ENCODE assay signal across 15 mouse cellular contexts in genomic region chr11:76445459-76445858, GRCm38 (mm10). TPM values are rescaled to one million over a fixed set of nuclear protein-coding genes. Genes with fewer than 3 reads are reported as not detected.
DNase-seq lines count a peak whose midpoint lies in the region; ATAC-seq and TF ChIP-seq lines count a peak whose summit lies in the region.
"Had no signal": no experiment of that assay in that cellular context is flagged by ENCODE, and none has a peak within 500 bp of the region (broad histone marks: within the 10 kb centered on the region; RNA-seq: fewer than 3 reads in every experiment).

No protein-coding gene starts in this region.

- peaks cover 7% of the 10 kb centered on the region for H3K36me3 ChIP-seq in embryonic facial prominence, embryonic 12.5 days
- no peaks in the 10 kb centered on the region for H3K36me3 ChIP-seq in limb, embryonic 11.5 days (ENCODE audit: control insufficient read depth, insufficient read depth, low read length)
- H3K36me3 ChIP-seq: G1E had no signal

- H3K27ac ChIP-seq in layer of hippocampus, adult 2 months, result peak overlapping the region; percentile 24
- H3K27ac ChIP-seq in embryonic facial prominence, embryonic 12.5 days, result peak overlapping the region; percentile 79
- peak overlapping the region; percentile 74 for H3K27ac ChIP-seq in limb, embryonic 11.5 days (replicated peaks; ENCODE audit: low read depth, low read length)
- H3K27ac ChIP-seq: forebrain, embryonic 13.5 days had no signal

- WGBS in embryonic facial prominence, embryonic 12.5 days, result 13% methylated on average over 8 of the region's 8 CpGs
- 17% methylated on average over 8 of the region's 8 CpGs for WGBS in limb, embryonic 11.5 days

- TF ChIP-seq CTCF in layer of hippocampus, adult 2 months (conservative IDR thresholded peaks at IDR 0.05), result no peak

- H3K9me3 ChIP-seq in embryonic facial prominence, embryonic 12.5 days, result no peaks in the 10 kb centered on the region
- H3K9me3 ChIP-seq in limb, embryonic 11.5 days (ENCODE audit: control insufficient read depth, low read length), result no peaks in the 10 kb centered on the region
- H3K9me3 ChIP-seq: forebrain, embryonic 13.5 days; G1E had no signal

- ATAC-seq in embryonic facial prominence, embryonic 12.5 days (ENCODE audit: insufficient number of reproducible peaks, insufficient read depth, low FRiP score, low TSS enrichment), result 0 out of 2 replicates have a peak, but pooled peaks have one; percentile 43
- ATAC-seq in limb, embryonic 11.5 days (ENCODE audit: insufficient number of reproducible peaks, low FRiP score, low TSS enrichment, low read depth), result peak; percentile 15; the same call in 1 of the 2 replicates
- ATAC-seq in monocyte, adult 5-6 weeks (replicated peaks; ENCODE audit: insufficient number of reproducible peaks, low FRiP score, low TSS enrichment, poor library complexity, severe bottlenecking), result no peak
- ATAC-seq: forebrain, embryonic 13.5 days; intestine, postnatal 0 days had no signal

- H3K4me2 ChIP-seq in embryonic facial prominence, embryonic 12.5 days (replicated peaks), result no peak overlapping the region
- no peak overlapping the region for H3K4me2 ChIP-seq in limb, embryonic 11.5 days (ENCODE audit: low read depth, severe bottlenecking)
- H3K4me2 ChIP-seq: forebrain, embryonic 13.5 days had no signal

- no peak overlapping the region for H3K4me3 ChIP-seq in layer of hippocampus, adult 2 months
- H3K4me3 ChIP-seq in embryonic facial prominence, embryonic 12.5 days, result no peak overlapping the region
- H3K4me3 ChIP-seq in limb, embryonic 11.5 days (ENCODE audit: low read depth, low read length), result no peak overlapping the region
- H3K4me3 ChIP-seq: forebrain, embryonic 13.5 days had no signal

- peaks cover 61% of the 10 kb centered on the region for H3K4me1 ChIP-seq in embryonic facial prominence, embryonic 12.5 days
- peaks cover 55% of the 10 kb centered on the region for H3K4me1 ChIP-seq in limb, embryonic 11.5 days (ENCODE audit: control insufficient read depth, insufficient read depth, low read length)

- no peaks in the 10 kb centered on the region for H3K27me3 ChIP-seq in embryonic facial prominence, embryonic 12.5 days
- no peaks in the 10 kb centered on the region for H3K27me3 ChIP-seq in limb, embryonic 11.5 days (ENCODE audit: control insufficient read depth, insufficient read depth, low read length)
- H3K27me3 ChIP-seq: forebrain, embryonic 13.5 days had no signal

- DNase-seq in layer of hippocampus, adult 2 months (ENCODE audit: low spot score in 2 of 2), result no peak
- no peak for DNase-seq in layer of hippocampus, adult 9-10 months (ENCODE audit: low spot score)
- DNase-seq in limb, embryonic 11.5 days (ENCODE audit: low spot score), result peak; percentile 71
- no peak for DNase-seq in adrenal gland, adult 8-10 months
- no peak for DNase-seq in urinary bladder, postnatal 14 days (ENCODE audit: low spot score)
- DNase-seq: cerebellum, postnatal 10 days; lung, adult 18-20 months; lung, postnatal 36 days; midbrain, embryonic 14.5 days; thymus, adult 18-20 months had no signal

- H3K9ac ChIP-seq in embryonic facial prominence, embryonic 12.5 days, result no peak overlapping the region; the same call in 1 of the 2 replicates
- H3K9ac ChIP-seq in limb, embryonic 11.5 days (ENCODE audit: low read length), result no peak overlapping the region
- H3K9ac ChIP-seq: forebrain, embryonic 13.5 days had no signal

RNA-seq across cellular contexts. Expression of gene Timm22, which starts 38.7 kb away (rescaled TPM):
- total RNA-seq in layer of hippocampus, adult 2 months (2021), result 10 to 100 TPM; 28.6 to 29.4 TPM
- 142 TPM in 2 replicates for polyA plus RNA-seq in embryonic facial prominence, embryonic 12.5 days (2016; fragmentation: Nextera tagmentation; extraction: Ambion mirVana)
- 135 and 152 TPM in 2 replicates for polyA plus RNA-seq in limb, embryonic 11.5 days (2014; fragmentation: Nextera tagmentation; extraction: Ambion mirVana)
- 10 to 100 TPM; 47.6 to 64.2 (median 56.4) TPM for total RNA-seq in adrenal gland, adult 8-10 months (2022)
- 6.4 to 10.2 TPM (median 8.2 TPM) in 3 replicates for total RNA-seq in monocyte, adult 5-6 weeks (2017)

RNA-seq across cellular contexts. Expression of gene Nxn, which starts 46.5 kb away (rescaled TPM):
- 10 to 100 TPM; 11.6 to 12.2 TPM for total RNA-seq in layer of hippocampus, adult 2 months (2021)
- 72.1 and 77.9 TPM in 2 replicates for polyA plus RNA-seq in embryonic facial prominence, embryonic 12.5 days (2016; fragmentation: Nextera tagmentation; extraction: Ambion mirVana)
- polyA plus RNA-seq in limb, embryonic 11.5 days (2014; fragmentation: Nextera tagmentation; extraction: Ambion mirVana), result 45.7 and 57.3 TPM in 2 replicates
- 10 to 100 TPM; 33.5 to 43.6 (median 40.8) TPM for total RNA-seq in adrenal gland, adult 8-10 months (2022)
- total RNA-seq in monocyte, adult 5-6 weeks (2017), result 1.9 to 5.8 TPM (median 2.8 TPM) in 3 replicates

Comparison
In these comparisons a context has a peak if more than half of its experiments do, and no peak if none do; other contexts are left out.
1. H3K27ac ChIP-seq: peak in every context shown above with its lines; median percentile 79 in embryonic facial prominence, embryonic 12.5 days; 74 in limb, embryonic 11.5 days; 24 in layer of hippocampus, adult 2 months.